In genomic region chr13:51777738-51778274, GRCm38 (mm10) we compare ENCODE assay signal across 8 mouse cellular contexts. TPM values are rescaled to one million over a fixed set of nuclear protein-coding genes. Genes with fewer than 3 reads are reported as not detected.
DNase-seq lines count a peak whose midpoint lies in the region; ATAC-seq and TF ChIP-seq lines count a peak whose summit lies in the region.

No protein-coding gene starts in this region.

- no peak for TF ChIP-seq CTCF in forebrain, postnatal 0 days (IDR thresholded peaks at IDR 0.05; ENCODE audit: low read depth)

- H3K9me3 ChIP-seq in forebrain, postnatal 0 days (ENCODE audit: low read length): no peaks in the 10 kb centered on the region
- H3K9me3 ChIP-seq in intestine, embryonic 16.5 days (ENCODE audit: control insufficient read depth, low read length): no peaks in the 10 kb centered on the region

- ATAC-seq in forebrain, postnatal 0 days: peak; percentile 42
- ATAC-seq in intestine, embryonic 16.5 days: peak; percentile 22; the same call in 1 of the 2 replicates
- no peak for ATAC-seq in megakaryocyte-erythroid progenitor cell, adult 5-6 weeks (replicated peaks; ENCODE audit: low FRiP score, low TSS enrichment, poor library complexity, severe bottlenecking)

- H3K9ac ChIP-seq in forebrain, postnatal 0 days: no peak overlapping the region
- no peak overlapping the region for H3K9ac ChIP-seq in intestine, embryonic 16.5 days (ENCODE audit: low read depth, low read length)

- peak; percentile 35 for DNase-seq in adrenal gland, postnatal 10 days
- DNase-seq in adrenal gland, adult 18-20 months (ENCODE audit: low spot score in 2 of 2): no peak
- peak; percentile 63 for DNase-seq in layer of hippocampus, adult 11-12 months (ENCODE audit: low spot score)
- DNase-seq in layer of hippocampus, postnatal 25 days (ENCODE audit: extremely low spot score in 1 of 2, low spot score in 1 of 2): no peak
- peak; percentile 54 for DNase-seq in forebrain, postnatal 0 days
- DNase-seq in thymus, adult 18-20 months: no peak

- H3K36me3 ChIP-seq in forebrain, postnatal 0 days (ENCODE audit: insufficient read depth): no peaks in the 10 kb centered on the region; the same call in 1 of the 2 replicates
- no peaks in the 10 kb centered on the region for H3K36me3 ChIP-seq in intestine, embryonic 16.5 days (ENCODE audit: control insufficient read depth, insufficient read depth, low read length)

- H3K4me3 ChIP-seq in forebrain, postnatal 0 days (ENCODE audit: low read depth, low read length): no peak overlapping the region
- no peak overlapping the region for H3K4me3 ChIP-seq in intestine, embryonic 16.5 days (ENCODE audit: low read length)

- H3K4me1 ChIP-seq in forebrain, postnatal 0 days (ENCODE audit: insufficient read depth): peaks cover 29% of the 10 kb centered on the region
- peaks cover 13% of the 10 kb centered on the region for H3K4me1 ChIP-seq in intestine, embryonic 16.5 days (ENCODE audit: control insufficient read depth, insufficient read depth, low read length)

- H3K27me3 ChIP-seq in forebrain, postnatal 0 days (ENCODE audit: insufficient read depth, low read length): no peaks in the 10 kb centered on the region
- H3K27me3 ChIP-seq in intestine, embryonic 16.5 days (replicated peaks; ENCODE audit: control insufficient read depth, insufficient read depth, low read length): no peaks in the 10 kb centered on the region

- no peak overlapping the region for H3K4me2 ChIP-seq in forebrain, postnatal 0 days (ENCODE audit: low read depth)
- no peak overlapping the region for H3K4me2 ChIP-seq in intestine, embryonic 16.5 days (ENCODE audit: low read depth, low read length)

- WGBS in forebrain, postnatal 0 days: 45% methylated on average over 6 of the region's 6 CpGs
- WGBS in intestine, embryonic 16.5 days: 64% methylated on average over 6 of the region's 6 CpGs

- peak overlapping the region; percentile 81 for H3K27ac ChIP-seq in forebrain, postnatal 0 days (ENCODE audit: low read depth, low read length)
- H3K27ac ChIP-seq in intestine, embryonic 16.5 days (ENCODE audit: low read length): 0 out of 2 replicates have a peak overlapping the region, but pooled peaks have one; percentile 15

RNA-seq across cellular contexts. Expression of gene Sema4d, which starts 15.7 kb away (rescaled TPM):
- 10 to 100 TPM; 13.9 to 25.4 TPM for total RNA-seq in adrenal gland, postnatal 10 days (2021)
- total RNA-seq in adrenal gland, adult 18-20 months (2021): 10 to 100 TPM in 1 of 2 experiments, 1 to 10 TPM in 1; 8.0 to 13.5 TPM
- 100 to 1,000 TPM; 127 to 132 TPM for total RNA-seq in layer of hippocampus, postnatal 25 days (2021)
- total RNA-seq in forebrain, postnatal 0 days (2014; rRNA removed): 10.2 and 16.5 TPM in 2 replicates
- 9.8 and 14.2 TPM in 2 replicates for polyA plus RNA-seq in forebrain, postnatal 0 days (2015; fragmentation: Nextera tagmentation; extraction: Ambion mirVana)
- 5.7 and 5.9 TPM in 2 replicates for polyA plus RNA-seq in intestine, embryonic 16.5 days (2015; fragmentation: Nextera tagmentation; extraction: Ambion mirVana)
- total RNA-seq in megakaryocyte-erythroid progenitor cell, adult 5-6 weeks (2014; fragmentation: Nextera tagmentation): 38.5 and 38.8 TPM in 2 replicates
- total RNA-seq in megakaryocyte-erythroid progenitor cell, adult 5-6 weeks (2017): 16.0 and 18.0 TPM in 2 replicates

Comparison
In these comparisons a context has a peak if more than half of its experiments do, and no peak if none do; other contexts are left out.
1. DNase-seq: peak in adrenal gland, postnatal 10 days (single experiment), layer of hippocampus, adult 11-12 months (single experiment) and forebrain, postnatal 0 days (single experiment); none in adrenal gland, adult 18-20 months (0 of 2), layer of hippocampus, postnatal 25 days (0 of 2) and thymus, adult 18-20 months (0 of 2).